Comparison of ENCODE assay signal across 12 mouse cellular contexts in the genomic region with DNA sequence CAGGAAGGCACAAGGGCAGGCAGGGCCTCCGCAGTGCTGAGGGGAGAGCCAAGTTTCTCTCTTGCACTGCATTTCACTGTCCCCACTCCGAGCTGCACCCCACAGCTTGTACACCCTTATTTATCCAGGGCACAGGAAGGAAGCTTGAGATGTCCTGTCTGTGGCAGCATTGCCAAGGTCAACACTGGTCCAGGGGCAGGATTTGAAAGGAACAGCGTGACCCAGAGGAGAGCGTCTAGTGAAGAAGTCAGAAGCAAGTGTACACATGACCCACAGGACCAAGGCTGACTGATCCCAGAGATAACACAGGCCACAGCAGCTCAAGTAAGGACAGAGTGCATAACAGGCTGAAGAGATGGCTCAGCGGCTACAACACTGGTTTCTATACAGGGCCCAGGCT. TPM values are rescaled to one million over a fixed set of nuclear protein-coding genes. Genes with fewer than 3 reads are reported as not detected.
DNase-seq lines count a peak whose midpoint lies in the region; ATAC-seq and TF ChIP-seq lines count a peak whose summit lies in the region.
"Had no signal": no experiment of that assay in that cellular context is flagged by ENCODE, and none has a peak within 500 bp of the region (broad histone marks: within the 10 kb centered on the region; RNA-seq: fewer than 3 reads in every experiment).

No protein-coding gene starts in this region.

- H3K79me2 ChIP-seq in liver, adult 2 months (ENCODE audit: control insufficient read depth, insufficient read depth, low read length) = peaks cover 19% of the 10 kb centered on the region

- TF ChIP-seq POLR2A in liver, adult 2 months (IDR thresholded peaks at IDR 0.05; ENCODE audit: extremely low read depth, insufficient read depth, low read length) = no peak

- no peaks in the 10 kb centered on the region for H3K9me3 ChIP-seq in embryonic facial prominence, embryonic 15.5 days (replicated peaks)
- peaks cover 14% of the 10 kb centered on the region for H3K9me3 ChIP-seq in kidney, embryonic 14.5 days (ENCODE audit: control insufficient read depth, low read length)
- peaks cover 17% of the 10 kb centered on the region for H3K9me3 ChIP-seq in hindbrain, embryonic 10.5 days

- peaks cover 21% of the 10 kb centered on the region for H3K4me1 ChIP-seq in liver, adult 2 months (ENCODE audit: control insufficient read depth, insufficient read depth, low read length)
- peaks cover 26% of the 10 kb centered on the region for H3K4me1 ChIP-seq in embryonic facial prominence, embryonic 15.5 days
- no peaks in the 10 kb centered on the region for H3K4me1 ChIP-seq in kidney, embryonic 14.5 days (ENCODE audit: control insufficient read depth, insufficient read depth, low read length)
- H3K4me1 ChIP-seq in hindbrain, embryonic 10.5 days (replicated peaks) = 0 out of 2 replicates have a peak, but pooled peaks cover 7% of the 10 kb centered on the region

- peak overlapping the region; percentile 40 for H3K27ac ChIP-seq in liver, adult 2 months (replicated peaks; ENCODE audit: insufficient read depth, low read depth, low read length)
- H3K27ac ChIP-seq in embryonic facial prominence, embryonic 15.5 days (replicated peaks) = peak overlapping the region; percentile 55
- H3K27ac ChIP-seq in kidney, embryonic 14.5 days (ENCODE audit: low read depth, low read length) = 0 out of 2 replicates have a peak overlapping the region, but pooled peaks have one; percentile 11
- no peak overlapping the region for H3K27ac ChIP-seq in hindbrain, embryonic 10.5 days
- H3K27ac ChIP-seq: embryonic facial prominence, embryonic 12.5 days had no signal

- H3K36me3 ChIP-seq in liver, adult 2 months (ENCODE audit: control insufficient read depth, insufficient read depth, low read length) = peaks cover 11% of the 10 kb centered on the region
- H3K36me3 ChIP-seq in embryonic facial prominence, embryonic 15.5 days = peaks cover 52% of the 10 kb centered on the region
- H3K36me3 ChIP-seq in kidney, embryonic 14.5 days (ENCODE audit: control insufficient read depth, insufficient read depth, low read length) = peaks cover 53% of the 10 kb centered on the region
- peaks cover 73% of the 10 kb centered on the region for H3K36me3 ChIP-seq in hindbrain, embryonic 10.5 days

- H3K4me2 ChIP-seq in embryonic facial prominence, embryonic 15.5 days (replicated peaks) = no peak overlapping the region
- H3K4me2 ChIP-seq in kidney, embryonic 14.5 days (replicated peaks; ENCODE audit: low read depth, low read length) = no peak overlapping the region
- H3K4me2 ChIP-seq: embryonic facial prominence, embryonic 12.5 days had no signal

- DNase-seq in liver, adult 2 months (ENCODE audit: extremely low read depth, low read depth, low spot score) = peak; percentile 77
- no peak for DNase-seq in liver
- DNase-seq in lung, postnatal 10 days = peak; percentile 60
- no peak for DNase-seq in hindbrain, embryonic 10.5 days (ENCODE audit: low spot score)
- DNase-seq: left cerebral cortex, postnatal 4 days; right cerebral cortex, postnatal 4 days had no signal

- no peak for TF ChIP-seq CTCF in liver, adult 2 months (IDR thresholded peaks at IDR 0.05; ENCODE audit: low read depth, low read length)

- H3K9ac ChIP-seq in liver, adult 2 months (ENCODE audit: low read depth, low read length) = no peak overlapping the region
- no peak overlapping the region; the same call in 1 of the 2 replicates for H3K9ac ChIP-seq in embryonic facial prominence, embryonic 15.5 days
- H3K9ac ChIP-seq in kidney, embryonic 14.5 days (ENCODE audit: low read depth, low read length) = no peak overlapping the region
- H3K9ac ChIP-seq: embryonic facial prominence, embryonic 12.5 days had no signal

- no peak for ATAC-seq in embryonic facial prominence, embryonic 15.5 days (ENCODE audit: insufficient number of reproducible peaks, low FRiP score, low TSS enrichment, low read depth)
- ATAC-seq in kidney, embryonic 14.5 days (ENCODE audit: low FRiP score, low TSS enrichment) = no peak
- no peak for ATAC-seq in monocyte, adult 5-6 weeks (replicated peaks; ENCODE audit: insufficient number of reproducible peaks, low FRiP score, low TSS enrichment, poor library complexity, severe bottlenecking)
- ATAC-seq: intestine, postnatal 0 days had no signal

- no peak overlapping the region for H3K4me3 ChIP-seq in liver, adult 2 months (ENCODE audit: insufficient read depth, low read depth, low read length)
- H3K4me3 ChIP-seq in embryonic facial prominence, embryonic 15.5 days (replicated peaks) = no peak overlapping the region
- no peak overlapping the region for H3K4me3 ChIP-seq in kidney, embryonic 14.5 days (ENCODE audit: low read length)
- H3K4me3 ChIP-seq in hindbrain, embryonic 10.5 days = no peak overlapping the region
- H3K4me3 ChIP-seq: embryonic facial prominence, embryonic 12.5 days; myocyte had no signal

- H3K27me3 ChIP-seq in liver, adult 2 months (ENCODE audit: control insufficient read depth, insufficient read depth, low read length) = no peaks in the 10 kb centered on the region
- no peaks in the 10 kb centered on the region for H3K27me3 ChIP-seq in embryonic facial prominence, embryonic 15.5 days
- no peaks in the 10 kb centered on the region for H3K27me3 ChIP-seq in kidney, embryonic 14.5 days (ENCODE audit: control insufficient read depth, insufficient read depth, low read length)
- H3K27me3 ChIP-seq in hindbrain, embryonic 10.5 days (ENCODE audit: insufficient read depth, poor library complexity, severe bottlenecking) = no peaks in the 10 kb centered on the region
- H3K27me3 ChIP-seq: embryonic facial prominence, embryonic 12.5 days had no signal

- 28% methylated on average over 5 of the region's 5 CpGs for WGBS in liver, adult 2 months
- WGBS in embryonic facial prominence, embryonic 15.5 days = 84% methylated on average over 5 of the region's 5 CpGs
- WGBS in kidney, embryonic 14.5 days = 81% methylated on average over 5 of the region's 5 CpGs
- 89% methylated on average over 5 of the region's 5 CpGs for WGBS in hindbrain, embryonic 10.5 days

RNA-seq across cellular contexts. Expression of a gene that starts 32.3 kb away (rescaled TPM):
- 14.1 and 23.2 TPM in 2 replicates for total RNA-seq in liver, adult 2 months (2014; rRNA removed)
- polyA plus RNA-seq in liver, adult 2 months (2012; rRNA removed) = 32.6 and 42.4 TPM in 2 replicates
- polyA plus RNA-seq in embryonic facial prominence, embryonic 15.5 days (2015; fragmentation: Nextera tagmentation; extraction: Ambion mirVana) = 7.7 and 8.6 TPM in 2 replicates
- 7.7 and 10.1 TPM in 2 replicates for polyA plus RNA-seq in kidney, embryonic 14.5 days (2014; fragmentation: Nextera tagmentation; extraction: Ambion mirVana)
- polyA plus RNA-seq in hindbrain, embryonic 10.5 days (2016; fragmentation: Nextera tagmentation; extraction: Ambion mirVana) = 3.1 and 3.5 TPM in 2 replicates
- 10.1 to 17.6 TPM (median 14.0 TPM) in 3 replicates for total RNA-seq in monocyte, adult 5-6 weeks (2017)

RNA-seq across cellular contexts. Expression of a gene that starts 54.0 kb away (rescaled TPM):
- 10.6 and 20.1 TPM in 2 replicates for total RNA-seq in liver, adult 2 months (2014; rRNA removed)
- polyA plus RNA-seq in liver, adult 2 months (2012; rRNA removed) = 18.4 and 26.9 TPM in 2 replicates
- polyA plus RNA-seq in embryonic facial prominence, embryonic 15.5 days (2015; fragmentation: Nextera tagmentation; extraction: Ambion mirVana) = 54.4 and 55.9 TPM in 2 replicates
- polyA plus RNA-seq in kidney, embryonic 14.5 days (2014; fragmentation: Nextera tagmentation; extraction: Ambion mirVana) = 33.7 and 38.6 TPM in 2 replicates
- 45.7 and 46.9 TPM in 2 replicates for polyA plus RNA-seq in hindbrain, embryonic 10.5 days (2016; fragmentation: Nextera tagmentation; extraction: Ambion mirVana)
- 3.8 to 9.4 TPM (median 9.1 TPM) in 3 replicates for total RNA-seq in monocyte, adult 5-6 weeks (2017)

Comparison
In these comparisons a context has a peak if more than half of its experiments do, and no peak if none do; other contexts are left out.
1. DNase-seq: peak in liver, adult 2 months (single experiment) and lung, postnatal 10 days (single experiment); none in liver (single experiment) and hindbrain, embryonic 10.5 days (single experiment).